9 mouse cellular contexts compared by ENCODE assay signal in genomic region chr1:90896741-90897361, GRCm38 (mm10). TPM values are rescaled to one million over a fixed set of nuclear protein-coding genes. Genes with fewer than 3 reads are reported as not detected.
DNase-seq lines count a peak whose midpoint lies in the region; ATAC-seq lines count a peak whose summit lies in the region.
"Had no signal": no experiment of that assay in that cellular context is flagged by ENCODE, and none has a peak within 500 bp of the region (broad histone marks: within the 10 kb centered on the region; RNA-seq: fewer than 3 reads in every experiment).

No protein-coding gene starts in this region.

- peaks cover 10% of the 10 kb centered on the region; the same call in 1 of the 2 replicates for H3K4me1 ChIP-seq in hindbrain, embryonic 13.5 days (replicated peaks)
- H3K4me1 ChIP-seq in neural tube, embryonic 13.5 days (replicated peaks): peaks cover 13% of the 10 kb centered on the region

- H3K36me3 ChIP-seq in hindbrain, embryonic 13.5 days: no peaks in the 10 kb centered on the region
- H3K36me3 ChIP-seq in neural tube, embryonic 13.5 days: no peaks in the 10 kb centered on the region

- no peak overlapping the region for H3K4me2 ChIP-seq in hindbrain, embryonic 13.5 days
- no peak overlapping the region for H3K4me2 ChIP-seq in neural tube, embryonic 13.5 days

- DNase-seq in ZHBTc4 (ENCODE audit: low read depth, low spot score): peak; percentile 23
- DNase-seq in forelimb bud, embryonic 11.5 days (ENCODE audit: low read depth, low spot score): peak; percentile 52
- peak; percentile 52 to 71 for DNase-seq in layer of hippocampus, postnatal 14 days (ENCODE audit: low spot score in 2 of 2)

- ATAC-seq in cerebellum, adult (ENCODE audit: insufficient number of reproducible peaks, low FRiP score, low TSS enrichment): peak; percentile 82; the same call in 1 of the 2 replicates
- peak; percentile 54 for ATAC-seq in hindbrain, embryonic 13.5 days (ENCODE audit: low FRiP score)
- ATAC-seq in neural tube, embryonic 13.5 days (ENCODE audit: low read depth): peak; percentile 75
- no peak for ATAC-seq in inflammation-experienced regulatory T-cells, adult 6 months

- H3K9me3 ChIP-seq in hindbrain, embryonic 13.5 days: no peaks in the 10 kb centered on the region
- H3K9me3 ChIP-seq in neural tube, embryonic 13.5 days: no peaks in the 10 kb centered on the region

- 49% methylated on average over 14 of the region's 14 CpGs for WGBS in hindbrain, embryonic 13.5 days
- WGBS in neural tube, embryonic 13.5 days: 41% methylated on average over 14 of the region's 14 CpGs

- H3K27ac ChIP-seq in hindbrain, embryonic 13.5 days: no peak overlapping the region
- H3K27ac ChIP-seq in neural tube, embryonic 13.5 days (replicated peaks): peak overlapping the region; percentile 49; the same call in 1 of the 2 replicates

- H3K4me3 ChIP-seq in hindbrain, embryonic 13.5 days: no peak overlapping the region
- no peak overlapping the region for H3K4me3 ChIP-seq in neural tube, embryonic 13.5 days

- H3K9ac ChIP-seq in hindbrain, embryonic 13.5 days: no peak overlapping the region
- H3K9ac ChIP-seq in neural tube, embryonic 13.5 days: no peak overlapping the region

- H3K27me3 ChIP-seq in hindbrain, embryonic 13.5 days: no peaks in the 10 kb centered on the region
- no peaks in the 10 kb centered on the region for H3K27me3 ChIP-seq in neural tube, embryonic 13.5 days

RNA-seq across cellular contexts. Expression of gene Mlph, which starts 18.0 kb away (rescaled TPM):
- 0.04 and 0.17 TPM in 2 replicates for polyA plus RNA-seq in hindbrain, embryonic 13.5 days (2015; fragmentation: Nextera tagmentation; extraction: Ambion mirVana)
- 1 to 10 TPM in 1 of 2 experiments, under 1 TPM in 1; 0.94 to 1.5 TPM for total RNA-seq in layer of hippocampus, postnatal 14 days (2021)
- polyA plus RNA-seq in neural tube, embryonic 13.5 days (2015; fragmentation: Nextera tagmentation; extraction: Ambion mirVana): 0.10 TPM in 1 of 2 replicates, not detected in the other
- not detected for polyA plus RNA-seq in inflammation-experienced regulatory T-cells, adult 6 months (2017; shearing (Covaris generic))

RNA-seq across cellular contexts. Expression of gene Col6a3, which starts 53.1 kb away (rescaled TPM):
- 6.4 and 10.0 TPM in 2 replicates for polyA plus RNA-seq in hindbrain, embryonic 13.5 days (2015; fragmentation: Nextera tagmentation; extraction: Ambion mirVana)
- total RNA-seq in layer of hippocampus, postnatal 14 days (2021): 1 to 10 TPM; 6.4 to 8.5 TPM
- polyA plus RNA-seq in neural tube, embryonic 13.5 days (2015; fragmentation: Nextera tagmentation; extraction: Ambion mirVana): 11.5 and 19.4 TPM in 2 replicates
- under 1 TPM in 1 of 3 experiments, not detected in 2; 0.08 TPM for polyA plus RNA-seq in inflammation-experienced regulatory T-cells, adult 6 months (2017; shearing (Covaris generic))
- total RNA-seq: common myeloid progenitor, adult 5-6 weeks had no signal

RNA-seq across cellular contexts. Expression of gene Prlh, which starts 56.1 kb away (rescaled TPM):
- polyA plus RNA-seq in hindbrain, embryonic 13.5 days (2015; fragmentation: Nextera tagmentation; extraction: Ambion mirVana): not detected in 2 replicates
- total RNA-seq in layer of hippocampus, postnatal 14 days (2021): not detected
- polyA plus RNA-seq in neural tube, embryonic 13.5 days (2015; fragmentation: Nextera tagmentation; extraction: Ambion mirVana): not detected in 2 replicates
- polyA plus RNA-seq in inflammation-experienced regulatory T-cells, adult 6 months (2017; shearing (Covaris generic)): not detected
- total RNA-seq: common myeloid progenitor, adult 5-6 weeks had no signal
- polyA plus RNA-seq: neural tube, embryonic 11.5 days had no signal
